Mouse (Mus musculus) bone marrow, adult 2 months (tissue): ENCODE data around the gene Cldn15.

ENCODE experiments used
- CTCF ChIP-seq: fragments of 200-500 bp; IDR thresholded peaks from 2 replicates; pipeline ENCODE4 v1.5.1; 2011; ENCODE audit warnings: low read length, control low read depth; ENCODE audit not compliant: control insufficient read depth, insufficient read depth
- POLR2A ChIP-seq: fragments of 200-500 bp; IDR thresholded peaks from 2 replicates; pipeline ENCODE4 v1.6.1; 2011; ENCODE audit warnings: low read depth, mild to moderate bottlenecking, control low read depth, low read length, borderline replicate concordance; ENCODE audit not compliant: control insufficient read depth

GRCm38 (mm10) chr5:136918655-136919472, 47.6 kb upstream of the Cldn15 start:
- no peak for TF ChIP-seq CTCF
- TF ChIP-seq POLR2A: no peak
